Mouse (Mus musculus): ENCODE results near the gene Slmap. TPM values are rescaled to one million over a fixed set of nuclear protein-coding genes. Genes with fewer than 3 reads are reported as not detected.

The Slmap gene
- total and polyA plus RNA-seq, 3 experiments: 19.0 to 61.0 (median 51.0) TPM

- no peaks in the 10 kb centered on the region for H3K27me3 ChIP-seq (replicated peaks)
- no peak overlapping the region for H3K4me2 ChIP-seq (ENCODE audit: insufficient read depth, low read depth, poor library complexity, severe bottlenecking)
- in situ Hi-C loops (cut with MboI; ENCODE audit: low pct_ligation_motif_present, low pct_unique_long_range_greater_than_20kb, low sequenced_read_pairs) (no loop called here), dilution Hi-C loops (cut with MboI; ENCODE audit: extremely low pct_ligation_motif_present, extremely low pct_unique_long_range_greater_than_20kb, low sequenced_read_pairs) (no loop called here)
- H3K9ac ChIP-seq (ENCODE audit: insufficient read depth, low read depth): no peak overlapping the region
- no peaks in the 10 kb centered on the region for H3K9me3 ChIP-seq (replicated peaks; ENCODE audit: low read length)
- H3K36me3 ChIP-seq (replicated peaks in 1 of 2; ENCODE audit: control insufficient read depth in 1 of 2, insufficient read depth in 1 of 2, low read length in 1 of 2): peaks cover 11 to 54% of the 10 kb centered on the region in 2 experiments
- H3K4me3 ChIP-seq (replicated peaks in 1 of 3; ENCODE audit: low read depth in 2 of 3, low read length in 2 of 3, poor library complexity in 1 of 3): no peak overlapping the region
- TF ChIP-seq CTCF (conservative IDR thresholded peaks at IDR 0.05 in 1 of 2, IDR thresholded peaks at IDR 0.05 in 1 of 2; ENCODE audit: low read depth in 2 of 2, low read length in 2 of 2) (no peak), IRF4 (IDR thresholded peaks at IDR 0.05; ENCODE audit: low read depth, low read length) (no peak), ZNF384 (IDR thresholded peaks at IDR 0.05; ENCODE audit: low read depth, low read length) (no peak), ZMIZ1 (IDR thresholded peaks at IDR 0.05; ENCODE audit: low read depth, low read length) (no peak)
- no peaks in the 10 kb centered on the region for H3K4me1 ChIP-seq (ENCODE audit: control insufficient read depth in 1 of 2, insufficient read depth in 2 of 2)
- H3K27ac ChIP-seq (ENCODE audit: insufficient read depth, low read depth): no peak overlapping the region
- H3K79me2 ChIP-seq (replicated peaks; ENCODE audit: control insufficient read depth, extremely low read depth, insufficient read depth, poor library complexity, severe bottlenecking): no peaks in the 10 kb centered on the region; the same call in 1 of the 2 replicates
- no peak for DNase-seq (ENCODE audit: extremely low read depth)
Observed at GRCm38 (mm10) chr14:26432320-26432719, 102.4 kb downstream of the Slmap start.

- Histone ChIP-seq H3K79me2 (replicated peaks; ENCODE audit: control insufficient read depth, extremely low read depth, insufficient read depth, poor library complexity, severe bottlenecking) (no peaks in the 10 kb centered on the region; the same call in 1 of the 2 replicates), H3K36me3 (replicated peaks in 1 of 2; ENCODE audit: control insufficient read depth in 1 of 2, insufficient read depth in 1 of 2, low read length in 1 of 2) (peaks cover 14 to 54% of the 10 kb centered on the region in 2 experiments), H3K27me3 (replicated peaks) (no peaks in the 10 kb centered on the region), H3K4me2 (ENCODE audit: insufficient read depth, low read depth, poor library complexity, severe bottlenecking) (no peak overlapping the region), H3K27ac (ENCODE audit: insufficient read depth, low read depth) (no peak overlapping the region), H3K9ac (ENCODE audit: insufficient read depth, low read depth) (no peak overlapping the region), H3K4me3 (replicated peaks in 1 of 3; ENCODE audit: low read depth in 2 of 3, low read length in 2 of 3, poor library complexity in 1 of 3) (no peak overlapping the region), H3K9me3 (replicated peaks; ENCODE audit: low read length) (no peaks in the 10 kb centered on the region), H3K4me1 (ENCODE audit: control insufficient read depth in 1 of 2, insufficient read depth in 2 of 2) (no peaks in the 10 kb centered on the region)
- no peak for DNase-seq (ENCODE audit: extremely low read depth)
- TF ChIP-seq ZKSCAN1 (IDR thresholded peaks at IDR 0.05; ENCODE audit: borderline replicate concordance, low read depth, low read length) (no peak), SIN3A (IDR thresholded peaks at IDR 0.05; ENCODE audit: low read length) (no peak), ETS1 (conservative IDR thresholded peaks at IDR 0.05; ENCODE audit: low read depth, low read length) (no peak), SMC3 (IDR thresholded peaks at IDR 0.05; ENCODE audit: low read depth, low read length) (no peak), KAT2A (IDR thresholded peaks at IDR 0.05; ENCODE audit: insufficient replicate concordance, low read length) (no peak), ZC3H11A (IDR thresholded peaks at IDR 0.05; ENCODE audit: low read depth, low read length) (no peak), HCFC1 (IDR thresholded peaks at IDR 0.05; ENCODE audit: low read depth, low read length) (no peak), MXI1 (IDR thresholded peaks at IDR 0.05; ENCODE audit: low read depth, low read length) (no peak), MAFK (IDR thresholded peaks at IDR 0.05; ENCODE audit: insufficient replicate concordance, low read length) (no peak)
- in situ Hi-C loops (cut with MboI; ENCODE audit: low pct_ligation_motif_present, low pct_unique_long_range_greater_than_20kb, low sequenced_read_pairs) (no loop called here), dilution Hi-C loops (cut with MboI; ENCODE audit: extremely low pct_ligation_motif_present, extremely low pct_unique_long_range_greater_than_20kb, low sequenced_read_pairs) (no loop called here)
Observed at GRCm38 (mm10) chr14:26431919-26432318, 102.8 kb downstream of the Slmap start.

- H3K79me2 ChIP-seq (replicated peaks; ENCODE audit: control insufficient read depth, extremely low read depth, insufficient read depth, poor library complexity, severe bottlenecking): no peaks in the 10 kb centered on the region
- no peak overlapping the region for H3K27ac ChIP-seq (ENCODE audit: insufficient read depth, low read depth)
- dilution Hi-C loops (cut with MboI; ENCODE audit: extremely low pct_ligation_motif_present, extremely low pct_unique_long_range_greater_than_20kb, low sequenced_read_pairs) (no loop called here), in situ Hi-C loops (cut with MboI; ENCODE audit: low pct_ligation_motif_present, low pct_unique_long_range_greater_than_20kb, low sequenced_read_pairs) (no loop called here)
- peaks cover 0 to 8% of the 10 kb centered on the region in 2 experiments; a peak in 1 of 4 replicates for H3K4me1 ChIP-seq (ENCODE audit: control insufficient read depth in 1 of 2, insufficient read depth in 2 of 2)
- H3K4me3 ChIP-seq (replicated peaks in 1 of 3; ENCODE audit: low read depth in 2 of 3, low read length in 2 of 3, poor library complexity in 1 of 3): no peak overlapping the region
- no peaks in the 10 kb centered on the region for H3K27me3 ChIP-seq (replicated peaks)
- no peak overlapping the region for H3K4me2 ChIP-seq (ENCODE audit: insufficient read depth, low read depth, poor library complexity, severe bottlenecking)
- no peak overlapping the region for H3K9ac ChIP-seq (ENCODE audit: insufficient read depth, low read depth)
- H3K9me3 ChIP-seq (replicated peaks; ENCODE audit: low read length): no peaks in the 10 kb centered on the region
- DNase-seq (ENCODE audit: extremely low read depth): no peak
- peaks cover 29 to 88% of the 10 kb centered on the region in 2 experiments for H3K36me3 ChIP-seq (replicated peaks in 1 of 2; ENCODE audit: control insufficient read depth in 1 of 2, insufficient read depth in 1 of 2, low read length in 1 of 2)
- TF ChIP-seq ZMIZ1 (IDR thresholded peaks at IDR 0.05; ENCODE audit: low read depth, low read length) (no peak), E2F4 (IDR thresholded peaks at IDR 0.05; ENCODE audit: insufficient replicate concordance, low read depth, low read length) (no peak), JUN (IDR thresholded peaks at IDR 0.05; ENCODE audit: insufficient read depth, low read depth, low read length) (no peak), IRF4 (IDR thresholded peaks at IDR 0.05; ENCODE audit: low read depth, low read length) (no peak), PAX5 (IDR thresholded peaks at IDR 0.05; ENCODE audit: low read length) (no peak)
Observed at GRCm38 (mm10) chr14:26420231-26420630, 114.5 kb downstream of the Slmap start.
